Mouse (Mus musculus) right cerebral cortex, postnatal 14 days (tissue): Measurements from ENCODE around the gene Kif16b.

Source experiments
- DNase-seq: peaks from one replicate; pipeline ENCODE4 v3.0.0; 2022

Kif16b gene

GRCm38 (mm10) chr2:142900862-142901805 is at the start of gene Kif16b:
Gene Kif16b (minus strand): TSS chr2:142901531.
- peak; percentile 89 for DNase-seq

GRCm38 (mm10) chr2:142940899-142941642 is 39.7 kb upstream of the Kif16b start:
- DNase-seq: no peak

- no peak for DNase-seq
These were observed 29.1 kb upstream of the Kif16b start for GRCm38 (mm10) chr2:142930445-142930844.

- no peak for DNase-seq
These were observed 28.1 kb upstream of the Kif16b start for GRCm38 (mm10) chr2:142929226-142930112.

- no peak for DNase-seq
These were observed 9.6 kb upstream of the Kif16b start for GRCm38 (mm10) chr2:142910808-142911388.

- no peak for DNase-seq
These were observed 7.9 kb upstream of the Kif16b start for GRCm38 (mm10) chr2:142909213-142909612.

- DNase-seq: no peak
These were observed 5.7 kb upstream of the Kif16b start for GRCm38 (mm10) chr2:142907056-142907455.

- DNase-seq: peak; percentile 89
These were observed 1.9 kb upstream of the Kif16b start for GRCm38 (mm10) chr2:142902905-142903895.

GRCm38 (mm10) chr2:142900120-142900861 is 1.0 kb downstream of the Kif16b start:
- DNase-seq: no peak

- no peak for DNase-seq
These were observed 7.6 kb downstream of the Kif16b start for GRCm38 (mm10) chr2:142893780-142894179.

GRCm38 (mm10) chr2:142891283-142891682 is 10.0 kb downstream of the Kif16b start:
- DNase-seq: no peak

GRCm38 (mm10) chr2:142884456-142884855 is 16.9 kb downstream of the Kif16b start:
- no peak for DNase-seq

GRCm38 (mm10) chr2:142883625-142883994 is 17.7 kb downstream of the Kif16b start:
- DNase-seq: no peak

GRCm38 (mm10) chr2:142882871-142883624 is 18.3 kb downstream of the Kif16b start:
- DNase-seq: peak; percentile 14

GRCm38 (mm10) chr2:142882466-142882865 is 18.9 kb downstream of the Kif16b start:
- DNase-seq: no peak

- DNase-seq: no peak
These were observed 20.2 kb downstream of the Kif16b start for GRCm38 (mm10) chr2:142881177-142881576.

GRCm38 (mm10) chr2:142879257-142879818 is 22.0 kb downstream of the Kif16b start:
- DNase-seq: no peak

- DNase-seq: no peak
These were observed 24.7 kb downstream of the Kif16b start for GRCm38 (mm10) chr2:142876636-142877035.

GRCm38 (mm10) chr2:142875936-142876335 is 25.4 kb downstream of the Kif16b start:
- DNase-seq: no peak
